Mouse (Mus musculus) skeletal muscle tissue, adult 2 months (tissue): ENCODE results near the gene Defb5.
"Not testable (repeated sequence)": the region's sequence is repeated elsewhere in the genome, so short reads cannot be mapped to it uniquely, and the experiment has no call there.

Experiments used
- DNase-seq: peaks from one replicate; pipeline ENCODE4 v3.0.0-alpha.2; 2012; ENCODE audit warnings: low read depth, low spot score

The Defb5 gene

DNA sequence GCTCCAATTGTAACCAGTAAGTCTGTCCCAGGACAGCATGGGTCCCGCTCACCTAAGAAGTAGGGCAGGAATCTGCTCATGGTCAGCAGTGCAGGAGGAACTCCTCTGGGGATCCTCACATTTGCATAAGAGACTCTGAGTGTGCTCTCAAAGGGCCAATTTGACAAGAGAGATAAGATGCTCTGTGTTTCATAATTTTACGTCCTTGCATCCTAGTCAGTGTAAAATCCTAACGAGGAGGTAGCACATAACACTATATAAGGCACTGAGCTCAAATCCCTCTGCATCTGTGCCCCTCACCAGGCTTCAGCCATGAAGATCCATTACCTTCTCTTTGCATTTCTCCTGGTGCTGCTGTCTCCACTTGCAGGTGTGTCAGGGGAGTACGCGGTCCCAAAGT lies at the start of gene Defb5:
Gene Defb5 (plus strand): TSS at position 301 of the 400 bp plus-strand sequence.
- DNase-seq: no peak

DNA sequence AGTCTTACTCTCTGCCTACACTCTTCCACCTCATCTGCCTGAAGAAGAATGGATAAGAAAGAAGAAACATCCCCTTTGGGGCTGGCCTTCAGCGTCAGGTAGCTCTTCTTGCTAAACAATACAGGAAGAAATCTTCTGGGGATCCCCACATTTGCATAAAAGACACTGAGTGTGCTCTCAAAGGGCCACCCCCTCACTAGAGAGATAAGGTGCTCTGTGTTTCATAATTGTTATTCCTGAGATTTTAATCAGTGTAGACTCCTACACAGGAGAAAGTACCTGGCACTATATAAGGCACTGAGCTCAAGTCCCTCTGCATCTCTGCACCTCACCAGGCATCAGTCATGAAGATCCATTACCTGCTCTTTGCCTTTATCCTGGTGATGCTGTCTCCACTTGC lies 22.2 kb upstream of the Defb5 start, which contains the start of gene Defb6:
Gene Defb6 (plus strand): TSS at position 318 of the 400 bp plus-strand sequence.
- DNase-seq: no peak

DNA sequence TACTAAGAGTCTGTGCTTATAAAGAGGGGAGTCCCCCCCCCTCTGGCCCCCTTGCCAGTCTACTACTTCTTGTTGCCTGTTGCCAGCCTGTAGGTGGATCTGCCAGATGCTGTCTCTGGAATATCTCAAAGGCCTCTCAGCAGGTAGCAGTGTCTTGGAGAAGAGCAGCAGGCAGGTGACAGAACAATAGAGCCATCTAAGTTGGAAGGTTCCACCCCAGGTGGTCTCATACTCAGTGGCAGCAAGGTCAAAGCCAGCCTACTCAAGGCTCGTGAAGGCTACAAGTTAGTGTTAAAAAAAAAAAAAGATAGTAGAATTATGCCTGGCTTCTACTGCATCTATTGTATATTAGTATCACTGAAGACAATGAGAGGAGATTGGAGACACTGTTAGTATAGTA lies 9.3 kb upstream of the Defb5 start:
- DNase-seq: no peak

DNA sequence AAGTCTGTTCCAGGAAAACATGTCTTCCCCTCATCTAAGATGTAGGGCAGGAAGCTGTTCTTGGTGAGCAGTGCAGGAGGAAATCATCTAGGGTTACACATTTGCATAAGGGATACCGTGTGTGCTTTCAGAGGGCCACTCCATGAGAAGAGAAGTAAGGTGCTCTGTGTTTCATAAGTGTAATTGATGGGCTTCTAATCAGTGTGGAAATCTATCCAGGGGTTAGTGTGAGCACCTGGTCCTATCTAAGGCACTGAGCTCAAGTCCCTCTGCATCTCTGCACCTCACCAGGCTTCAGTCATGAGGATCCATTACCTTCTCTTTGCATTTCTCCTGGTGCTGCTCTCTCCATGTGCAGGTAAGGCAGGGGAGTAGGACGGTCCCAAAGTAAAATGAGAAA lies 7.8 kb upstream of the Defb5 start, which contains the start of gene Defb46:
Gene Defb46 (plus strand): TSS at position 301 of the 400 bp plus-strand sequence.
- no peak for DNase-seq

DNA sequence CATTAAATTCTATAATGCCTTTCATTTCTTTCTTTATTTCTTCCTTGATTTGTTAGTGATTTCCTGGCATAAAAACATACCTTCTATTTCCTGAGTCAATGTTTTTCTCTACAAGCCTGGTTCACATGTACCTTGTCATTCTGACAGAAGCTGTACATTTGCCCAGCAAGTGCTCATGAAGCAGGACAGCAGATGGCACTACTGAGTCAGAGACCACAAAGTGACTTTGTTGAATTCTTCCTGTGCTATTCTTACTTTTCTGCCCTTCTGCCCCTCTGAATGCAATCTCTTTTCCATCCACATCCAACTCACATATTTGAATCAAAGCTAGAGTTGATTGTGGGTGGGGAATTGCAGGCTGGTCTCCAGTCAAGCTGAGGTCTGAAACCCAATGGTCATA lies 10.8 kb downstream of the Defb5 start:
- no peak for DNase-seq

DNA sequence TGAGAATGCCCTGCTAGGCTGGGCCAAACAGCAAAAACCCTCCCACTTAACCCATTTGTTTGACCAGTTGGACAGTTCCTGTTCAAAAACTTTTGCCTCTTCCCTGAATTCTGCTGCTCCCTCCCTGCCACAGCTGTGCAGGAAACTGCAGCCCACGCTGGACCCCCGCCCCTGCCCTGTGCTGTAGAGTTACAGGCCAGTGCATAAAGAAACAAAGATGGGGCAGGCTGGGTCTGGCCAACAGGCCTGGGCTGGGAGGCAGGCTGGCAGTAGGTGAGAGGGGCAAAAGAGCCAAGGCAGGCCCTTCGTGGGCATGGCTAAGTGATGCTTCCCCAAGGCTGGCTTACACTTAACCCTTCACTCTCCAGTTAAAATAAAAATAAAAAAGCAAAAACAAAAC lies 12.3 kb downstream of the Defb5 start:
- DNase-seq: no peak

DNA sequence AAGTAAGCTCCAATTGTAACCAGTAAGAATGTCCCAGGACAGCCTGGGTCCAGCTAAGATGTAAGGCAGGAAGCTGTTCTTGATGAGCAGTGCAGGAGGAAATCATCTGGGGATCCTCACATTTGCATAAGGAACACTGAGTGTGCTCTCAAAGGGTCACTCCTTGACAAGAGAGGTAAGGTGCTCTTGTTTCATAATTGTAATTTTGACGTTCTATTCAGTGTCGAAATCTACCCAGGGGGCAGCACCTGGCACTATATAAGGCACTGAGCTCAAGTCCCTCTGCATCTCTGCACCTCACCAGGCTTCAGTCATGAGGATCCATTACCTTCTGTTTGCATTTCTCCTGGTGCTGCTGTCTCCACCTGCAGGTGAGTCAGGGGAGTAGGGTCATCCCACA lies 45.7 kb downstream of the Defb5 start, which contains the start of gene Defb3:
Gene Defb3 (plus strand): TSS at position 301 of the 400 bp plus-strand sequence.
- DNase-seq: not testable (repeated sequence)

DNA sequence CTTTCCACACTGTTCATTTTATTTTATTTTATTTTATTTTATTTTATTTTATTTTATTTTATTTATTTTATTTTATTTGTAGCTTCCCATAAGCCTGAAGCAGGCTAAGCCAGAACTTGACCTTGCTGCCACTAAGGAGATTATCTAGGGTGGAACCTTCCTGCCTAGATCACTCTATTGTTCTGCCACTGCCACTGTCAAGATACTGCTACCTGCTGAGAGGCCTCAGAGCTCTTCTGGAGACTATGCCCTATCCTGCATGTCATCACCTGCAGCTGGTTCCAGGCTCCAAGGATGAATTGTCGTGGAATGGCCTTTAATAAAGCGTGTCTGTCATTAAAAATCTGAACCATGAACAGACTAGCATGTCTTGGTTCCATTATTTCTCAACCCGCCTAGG lies 51.0 kb downstream of the Defb5 start:
- not testable (repeated sequence) for DNase-seq
